Mouse (Mus musculus) liver, embryonic 15.5 days (tissue): ENCODE measurements around the gene Cbx5. TPM values are rescaled to one million over a fixed set of nuclear protein-coding genes. Genes with fewer than 3 reads are reported as not detected.
A peak's percentile ranks its signal among the peaks of the same experiment; 100 is the strongest.

Source experiments
- ATAC-seq: fragments of 200-750 bp; cut with Nextera tagmentation; 2 replicates; pipeline ENCODE4 v1.8.0; 2017; ENCODE audit warnings: moderate number of reproducible peaks, mild to moderate bottlenecking, moderate library complexity; ENCODE audit not compliant: insufficient read depth
- H3K27ac ChIP-seq: fragments of 300-500 bp; sonication (generic); replicated peaks from 2 replicates; pipeline ENCODE4 v1.5.1; 2015; ENCODE audit warnings: mild to moderate bottlenecking, inconsistent platforms
- H3K27me3 ChIP-seq: fragments of 300-500 bp; sonication (generic); 2 replicates; pipeline ENCODE4 v1.6.1; 2015; ENCODE audit warnings: mild to moderate bottlenecking, inconsistent platforms
- H3K36me3 ChIP-seq: fragments of 300-500 bp; sonication (generic); replicated peaks from 2 replicates; pipeline ENCODE4 v1.6.1; 2015; ENCODE audit warnings: moderate library complexity, mild to moderate bottlenecking, inconsistent platforms
- H3K4me1 ChIP-seq: fragments of 300-500 bp; sonication (generic); replicated peaks from 2 replicates; pipeline ENCODE4 v1.6.1; 2015; ENCODE audit warnings: inconsistent platforms
- H3K4me2 ChIP-seq: fragments of 300-500 bp; sonication (generic); 2 replicates; pipeline ENCODE4 v1.6.1; 2015; ENCODE audit warnings: moderate library complexity, mild to moderate bottlenecking, inconsistent platforms
- H3K4me3 ChIP-seq: fragments of 300-500 bp; sonication (generic); replicated peaks from 2 replicates; pipeline ENCODE4 v1.5.1; 2015; ENCODE audit warnings: mild to moderate bottlenecking, inconsistent platforms
- H3K9ac ChIP-seq: fragments of 300-500 bp; sonication (generic); 2 replicates; pipeline ENCODE4 v1.6.1; 2015; ENCODE audit warnings: moderate library complexity, mild to moderate bottlenecking, inconsistent platforms
- H3K9me3 ChIP-seq: fragments of 300-500 bp; sonication (generic); replicated peaks from 2 replicates; pipeline ENCODE4 v1.6.1; 2016; ENCODE audit warnings: inconsistent platforms
- WGBS: fragments of 180-500 bp; shearing (Covaris S2); methylation state at CpG from one replicate; pipeline ENCODE4 v1.1.7; 2015; ENCODE audit warnings: mixed read lengths; ENCODE audit not compliant: insufficient replicate concordance; 5-methylcytosine and 5-hydroxymethylcytosine counted together
- polyA plus RNA-seq: library from polyadenylated mRNA; unstranded; fragments of >200 nt; fragmentation: Nextera tagmentation; extraction: Ambion mirVana; gene quantifications from 2 replicates; pipeline ENCODE4 v1.2.1, GENCODE M21; 2015

The Cbx5 gene
- polyA plus RNA-seq, 1 experiment from 2014 or later, result 49.2 TPM

DNA sequence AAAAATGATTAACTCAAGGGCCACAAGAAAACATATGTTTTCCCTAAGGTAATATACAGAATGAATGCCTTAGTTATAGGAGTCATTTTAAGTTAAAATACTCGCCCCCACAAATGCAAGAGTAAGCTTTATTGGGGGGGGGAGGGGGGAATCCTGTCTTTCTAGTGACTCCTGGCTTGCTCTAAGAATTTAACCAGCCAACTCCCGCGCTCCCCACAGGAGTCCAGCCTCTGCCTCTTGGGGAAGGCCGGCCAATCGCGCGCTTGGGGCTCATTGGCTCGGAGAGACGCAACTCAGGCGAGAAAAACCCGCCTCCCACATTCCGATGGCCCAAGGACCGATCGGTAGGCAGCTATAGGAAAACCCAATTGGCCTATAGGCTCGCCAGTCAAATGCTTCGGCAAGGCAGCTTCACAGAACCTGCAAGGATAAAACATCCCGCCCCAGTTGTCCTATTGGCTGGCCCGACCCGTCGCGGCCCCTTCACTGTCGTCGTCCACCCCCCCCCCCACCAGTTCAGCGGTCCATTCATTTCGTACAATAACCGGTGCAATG lies 409 bp downstream of the Cbx5 start:
- under 1% methylated on average over 26 of the region's 26 CpGs for WGBS
- Histone ChIP-seq H3K9me3 (no peaks in the 10 kb centered on the region), H3K4me2 (peak overlapping the region; percentile 78), H3K36me3 (peaks cover 68% of the 10 kb centered on the region), H3K4me1 (peaks cover 45% of the 10 kb centered on the region), H3K27ac (peak overlapping the region; percentile 98), H3K4me3 (peak overlapping the region; percentile 84), H3K9ac (peak overlapping the region; percentile 74), H3K27me3 (no peaks in the 10 kb centered on the region)
- ATAC-seq, result peak; percentile 87

DNA sequence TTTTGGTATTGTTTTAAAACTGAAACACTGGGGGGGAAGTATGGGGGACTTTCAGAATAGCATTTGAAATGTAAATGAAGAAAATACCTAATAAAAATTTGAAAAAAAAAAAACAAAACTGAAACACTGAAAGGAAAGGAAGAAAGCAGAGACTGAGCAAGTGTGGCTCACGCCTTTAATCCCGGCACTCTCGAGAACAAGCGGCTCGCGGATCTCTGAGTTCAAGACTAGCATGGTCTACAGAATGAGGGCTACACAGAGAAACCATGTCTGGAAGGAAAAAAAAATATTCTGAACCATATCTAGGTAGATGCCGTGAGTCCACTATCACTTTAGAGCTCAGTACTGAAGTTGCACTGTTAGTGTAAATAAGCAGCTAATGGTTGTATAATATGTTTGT lies 2.3 kb downstream of the Cbx5 start:
- peak overlapping the region; percentile 78 for H3K4me2 ChIP-seq
- peak overlapping the region; percentile 98; the same call in 1 of the 2 replicates for H3K27ac ChIP-seq
- no peaks in the 10 kb centered on the region for H3K27me3 ChIP-seq
- H3K36me3 ChIP-seq, result peaks cover 59% of the 10 kb centered on the region
- peak overlapping the region; percentile 84 for H3K4me3 ChIP-seq
- no peaks in the 10 kb centered on the region for H3K9me3 ChIP-seq
- no peak for ATAC-seq
- H3K4me1 ChIP-seq, result peaks cover 34% of the 10 kb centered on the region
- WGBS, result 70% methylated on average over 7 of the region's 7 CpGs
- H3K9ac ChIP-seq, result peak overlapping the region; percentile 42

DNA sequence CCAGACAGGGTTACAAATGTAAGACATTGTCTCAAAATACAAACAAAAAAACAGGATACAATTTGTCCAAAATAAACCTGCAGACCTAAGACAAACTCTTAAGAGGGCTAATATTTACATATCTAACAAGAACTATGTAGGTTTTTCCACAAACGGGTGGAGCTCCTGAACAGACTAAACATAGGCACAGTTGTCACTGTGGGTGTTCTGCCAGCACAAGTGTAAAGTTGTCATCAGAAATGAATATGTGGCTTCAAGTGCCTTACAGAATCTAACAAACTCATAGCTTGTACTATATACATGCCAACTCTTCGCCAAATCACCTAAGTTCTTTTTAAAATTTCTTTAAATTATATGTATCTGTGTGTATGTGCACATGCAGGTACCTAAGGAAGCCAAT lies 6.5 kb downstream of the Cbx5 start:
- H3K9ac ChIP-seq, result 0 out of 2 replicates have a peak overlapping the region, but pooled peaks have one; percentile 1
- no peak overlapping the region for H3K4me2 ChIP-seq
- H3K4me1 ChIP-seq, result peaks cover 35% of the 10 kb centered on the region
- no peak overlapping the region for H3K4me3 ChIP-seq
- H3K36me3 ChIP-seq, result peaks cover 44% of the 10 kb centered on the region
- no peaks in the 10 kb centered on the region for H3K9me3 ChIP-seq
- no peak overlapping the region for H3K27ac ChIP-seq
- no peaks in the 10 kb centered on the region for H3K27me3 ChIP-seq
- ATAC-seq, result no peak
- WGBS, result 57% methylated on average over 2 of the region's 2 CpGs

DNA sequence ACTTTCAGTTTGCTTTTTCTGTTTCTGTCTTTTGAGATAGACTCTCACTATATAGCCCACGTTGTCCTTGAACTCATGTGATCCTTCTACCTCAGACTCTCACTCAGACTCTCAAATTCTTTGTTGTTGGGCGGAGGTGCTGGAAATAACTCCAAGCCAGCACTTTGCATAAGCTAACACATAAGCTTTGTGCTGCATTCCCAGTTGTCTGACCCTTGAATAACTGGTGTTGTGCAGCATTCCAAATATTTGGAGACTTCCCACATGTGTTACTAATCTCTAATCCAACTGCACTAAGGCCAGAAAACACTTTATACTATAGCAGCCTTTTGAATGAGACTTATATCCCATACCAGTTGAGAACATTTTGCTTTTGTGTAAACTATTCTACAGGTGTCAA lies 10.7 kb downstream of the Cbx5 start:
- H3K9ac ChIP-seq, result no peak overlapping the region
- H3K27ac ChIP-seq, result no peak overlapping the region
- no peak overlapping the region for H3K4me3 ChIP-seq
- ATAC-seq, result no peak
- H3K27me3 ChIP-seq, result no peaks in the 10 kb centered on the region
- H3K36me3 ChIP-seq, result peaks cover 22% of the 10 kb centered on the region
- H3K4me1 ChIP-seq, result peaks cover 24% of the 10 kb centered on the region
- no peaks in the 10 kb centered on the region for H3K9me3 ChIP-seq
- no peak overlapping the region for H3K4me2 ChIP-seq
- 74% methylated on average over 2 of the region's 2 CpGs for WGBS

DNA sequence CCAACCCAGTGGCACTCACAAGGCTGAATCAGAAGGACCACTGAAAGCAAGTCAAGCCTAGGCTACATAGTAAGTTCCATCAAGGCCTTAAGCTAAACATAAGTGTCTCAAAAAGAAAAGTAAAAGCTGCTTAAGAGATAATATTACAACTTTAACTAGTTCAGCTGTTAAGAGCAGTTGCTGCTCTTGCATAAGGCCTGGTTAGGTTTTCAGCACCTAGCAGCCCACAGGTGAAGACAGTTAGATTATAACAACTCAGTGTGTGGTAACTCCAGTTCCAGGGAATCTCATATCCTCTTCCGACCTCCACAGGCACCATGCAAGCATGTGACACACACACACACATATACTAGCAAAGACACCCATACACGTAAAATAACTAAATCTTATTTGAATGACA lies 12.0 kb downstream of the Cbx5 start:
- Histone ChIP-seq H3K9ac (no peak overlapping the region), H3K4me1 (peaks cover 20% of the 10 kb centered on the region), H3K27ac (no peak overlapping the region), H3K4me2 (no peak overlapping the region), H3K27me3 (no peaks in the 10 kb centered on the region), H3K4me3 (no peak overlapping the region), H3K9me3 (no peaks in the 10 kb centered on the region), H3K36me3 (peaks cover 16% of the 10 kb centered on the region)
- WGBS, result 78% methylated on average over 2 of the region's 2 CpGs
- ATAC-seq, result no peak

DNA sequence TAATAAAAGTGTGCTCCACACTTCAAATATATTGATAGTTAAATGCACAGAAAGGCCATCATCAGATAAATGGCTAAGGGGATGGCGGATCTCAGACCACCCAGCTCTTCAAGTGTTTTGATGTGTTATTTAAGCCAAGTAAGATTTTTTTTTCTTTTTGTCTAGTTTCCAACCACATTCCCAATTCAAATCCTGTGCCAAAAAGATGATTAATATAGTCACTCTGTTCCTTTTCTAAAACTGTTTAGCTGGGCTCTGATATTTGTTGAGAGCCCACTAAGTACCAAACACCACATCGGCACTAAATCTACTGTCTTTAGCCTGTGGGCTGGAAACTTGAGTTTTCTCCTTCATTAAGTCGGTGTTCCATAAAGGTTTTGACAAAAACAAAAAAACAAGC lies 12.6 kb downstream of the Cbx5 start:
- Histone ChIP-seq H3K9me3 (no peaks in the 10 kb centered on the region), H3K4me3 (no peak overlapping the region), H3K36me3 (peaks cover 16% of the 10 kb centered on the region), H3K4me2 (no peak overlapping the region), H3K27me3 (no peaks in the 10 kb centered on the region), H3K27ac (no peak overlapping the region), H3K4me1 (peaks cover 18% of the 10 kb centered on the region), H3K9ac (no peak overlapping the region)
- no peak for ATAC-seq
- WGBS, result 92% methylated on average over 3 of the region's 3 CpGs

DNA sequence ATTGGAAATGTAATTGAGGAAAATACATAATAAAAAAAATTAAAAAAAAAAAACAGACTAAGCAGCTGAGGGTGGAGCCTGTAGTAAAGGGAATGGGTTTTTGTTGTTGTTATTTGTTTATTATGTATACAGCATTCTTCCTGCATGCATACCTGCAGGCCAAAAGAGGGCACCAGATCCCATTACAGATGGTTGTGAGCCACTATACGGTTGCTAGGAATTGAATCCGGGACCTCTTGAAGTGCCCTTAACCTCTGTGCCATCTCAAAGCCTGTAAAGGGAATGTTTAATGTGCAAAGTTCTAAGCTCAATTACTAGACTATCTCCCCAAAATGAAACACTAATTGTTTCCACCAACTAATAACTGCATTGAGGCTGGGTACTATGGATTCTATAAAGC lies 15.5 kb downstream of the Cbx5 start:
- no peak for ATAC-seq
- Histone ChIP-seq H3K36me3 (peaks cover 25% of the 10 kb centered on the region), H3K27ac (no peak overlapping the region), H3K4me3 (no peak overlapping the region), H3K4me1 (peaks cover 25% of the 10 kb centered on the region), H3K27me3 (no peaks in the 10 kb centered on the region), H3K9me3 (no peaks in the 10 kb centered on the region), H3K9ac (no peak overlapping the region), H3K4me2 (no peak overlapping the region)
- WGBS, result 84% methylated on average over 2 of the region's 2 CpGs

DNA sequence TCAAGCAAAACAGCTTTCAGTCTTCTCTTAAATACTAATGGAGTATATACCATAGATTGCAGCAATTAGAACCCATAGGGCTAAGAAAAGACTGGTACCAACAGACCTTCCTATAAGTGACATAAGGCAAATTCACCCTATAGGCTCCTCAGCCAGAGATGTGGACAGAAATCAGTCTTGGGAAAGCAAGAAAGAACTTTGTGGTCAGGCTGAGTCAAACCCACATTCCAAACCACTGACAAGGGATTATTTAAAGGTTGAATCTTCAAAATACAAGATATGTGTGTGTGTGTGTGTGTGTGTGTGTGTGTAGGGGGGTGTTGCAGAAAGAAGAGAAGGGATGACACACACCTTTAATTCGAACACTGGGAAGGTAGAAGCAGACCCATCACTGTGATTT lies 18.2 kb downstream of the Cbx5 start:
- WGBS, result 69% methylated on average over 1 of the region's 1 CpGs
- Histone ChIP-seq H3K4me1 (peaks cover 29% of the 10 kb centered on the region), H3K9me3 (no peaks in the 10 kb centered on the region), H3K4me2 (no peak overlapping the region), H3K27me3 (no peaks in the 10 kb centered on the region), H3K27ac (no peak overlapping the region), H3K9ac (no peak overlapping the region), H3K4me3 (no peak overlapping the region), H3K36me3 (peaks cover 19% of the 10 kb centered on the region)
- ATAC-seq, result no peak

DNA sequence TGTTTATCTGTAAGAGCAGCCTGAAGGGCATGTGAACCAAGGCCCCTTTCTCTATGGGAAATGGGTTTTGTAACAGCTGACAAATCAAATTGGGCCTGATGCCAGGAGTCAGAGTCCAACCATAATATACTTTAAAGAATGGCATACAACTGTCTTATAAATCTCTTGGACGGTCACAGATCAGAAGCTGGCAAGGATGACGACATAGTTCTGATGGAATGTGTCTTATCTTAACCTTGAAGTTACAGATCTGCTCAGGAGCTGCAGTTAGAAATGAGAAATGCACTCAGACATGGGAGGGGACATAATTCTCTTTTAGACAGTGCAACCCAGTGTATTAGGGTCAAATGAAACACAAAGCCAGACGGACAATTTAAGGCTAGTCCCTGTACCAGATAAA lies 18.8 kb downstream of the Cbx5 start:
- no peak overlapping the region for H3K4me3 ChIP-seq
- no peaks in the 10 kb centered on the region for H3K9me3 ChIP-seq
- no peak overlapping the region for H3K9ac ChIP-seq
- H3K27me3 ChIP-seq, result no peaks in the 10 kb centered on the region
- peaks cover 19% of the 10 kb centered on the region for H3K36me3 ChIP-seq
- H3K4me1 ChIP-seq, result peaks cover 32% of the 10 kb centered on the region
- no peak overlapping the region for H3K27ac ChIP-seq
- 48% methylated on average over 3 of the region's 3 CpGs for WGBS
- no peak overlapping the region for H3K4me2 ChIP-seq
- no peak for ATAC-seq

DNA sequence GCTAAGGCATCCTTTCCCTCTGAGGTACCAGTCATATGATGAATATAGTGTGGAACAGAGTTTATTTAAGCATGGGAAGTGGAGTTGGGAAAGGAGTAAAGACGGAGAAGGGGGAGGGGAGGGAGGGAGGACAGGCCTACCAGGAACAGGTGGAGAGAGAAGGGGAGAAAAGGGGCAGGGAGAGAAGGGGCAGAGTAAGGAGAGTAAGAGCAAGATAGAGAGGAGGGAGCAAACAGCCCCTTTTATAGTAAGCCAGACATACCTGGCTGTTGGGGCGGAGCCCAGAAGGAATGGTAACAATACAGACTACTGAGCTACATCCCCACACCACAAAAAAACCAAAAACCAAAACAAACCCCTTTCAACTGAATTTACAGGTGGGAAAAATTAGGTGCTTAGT lies 23.6 kb downstream of the Cbx5 start:
- Histone ChIP-seq H3K9me3 (no peaks in the 10 kb centered on the region), H3K9ac (no peak overlapping the region; the same call in 1 of the 2 replicates), H3K27ac (no peak overlapping the region), H3K36me3 (peaks cover 24% of the 10 kb centered on the region), H3K4me3 (no peak overlapping the region), H3K4me1 (peaks cover 34% of the 10 kb centered on the region), H3K27me3 (no peaks in the 10 kb centered on the region), H3K4me2 (peak overlapping the region; percentile 35)
- 69% methylated on average over 2 of the region's 2 CpGs for WGBS
- no peak for ATAC-seq

DNA sequence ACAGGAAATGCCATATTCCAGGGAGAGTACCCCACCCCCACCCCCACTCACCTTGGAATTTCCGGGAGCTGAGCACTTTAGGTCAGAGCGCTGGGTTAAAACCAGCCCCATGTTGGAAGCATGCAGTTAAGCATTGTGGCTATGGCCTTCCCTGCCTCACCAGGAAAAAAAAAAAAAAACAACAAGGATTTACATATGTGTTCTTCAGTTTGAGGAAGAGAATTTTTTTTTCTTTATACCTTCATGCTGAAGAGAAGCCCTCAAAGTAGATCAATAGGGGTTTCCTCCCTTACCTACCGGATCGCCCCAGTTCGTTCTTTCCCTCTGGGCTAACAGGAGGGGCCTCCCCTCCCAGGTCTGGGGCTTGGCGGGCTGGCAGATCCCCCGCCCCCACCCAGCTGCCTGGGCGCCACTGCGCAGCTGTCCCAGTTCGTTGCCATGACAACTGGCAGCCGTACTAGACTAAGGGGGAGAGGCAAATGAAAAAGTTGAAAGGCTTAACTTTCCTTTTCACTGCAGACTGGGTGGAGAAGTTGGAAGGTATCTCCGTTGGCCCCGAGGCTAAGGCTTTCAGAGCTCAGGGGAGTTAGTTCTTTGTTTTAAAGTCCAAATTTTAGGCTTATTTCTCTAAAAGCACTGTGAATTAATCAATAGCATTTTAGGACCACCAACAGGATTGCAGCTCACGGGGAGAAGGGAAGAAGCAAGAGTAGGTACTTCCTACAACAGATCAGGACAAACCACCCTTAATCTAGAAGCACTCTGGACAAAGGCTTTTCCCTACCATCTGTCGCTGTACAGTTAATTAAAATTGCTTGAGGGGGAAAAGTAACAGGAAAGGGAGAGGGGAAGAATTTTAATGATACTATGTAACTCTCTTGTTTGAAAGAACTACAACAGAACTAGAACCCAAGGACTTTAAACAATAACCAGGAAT lies 24.4 kb downstream of the Cbx5 start:
- 11% methylated on average over 15 of the region's 15 CpGs for WGBS
- peak overlapping the region; percentile 30 for H3K4me3 ChIP-seq
- peak; percentile 76 for ATAC-seq
- no peaks in the 10 kb centered on the region for H3K9me3 ChIP-seq
- H3K27me3 ChIP-seq, result no peaks in the 10 kb centered on the region
- no peak overlapping the region for H3K9ac ChIP-seq
- H3K36me3 ChIP-seq, result peaks cover 29% of the 10 kb centered on the region
- H3K4me1 ChIP-seq, result peaks cover 30% of the 10 kb centered on the region
- H3K4me2 ChIP-seq, result peak overlapping the region; percentile 35
- peak overlapping the region; percentile 63 for H3K27ac ChIP-seq
